7 mouse cellular contexts compared by ENCODE assay signal in genomic region chr1:43827763-43828194, GRCm38 (mm10). TPM values are rescaled to one million over a fixed set of nuclear protein-coding genes. Genes with fewer than 3 reads are reported as not detected.
DNase-seq lines count a peak whose midpoint lies in the region; ATAC-seq and TF ChIP-seq lines count a peak whose summit lies in the region.

Gene Uxs1 (minus strand): TSS chr1:43827800.

- H3K27ac ChIP-seq in embryonic facial prominence, embryonic 10.5 days (replicated peaks) = peak within 1 kb of the TSS; percentile 95
- H3K27ac ChIP-seq in intestine, postnatal 0 days (ENCODE audit: low read depth, low read length) = peak within 1 kb of the TSS; percentile 85
- peak within 1 kb of the TSS; percentile 96 for H3K27ac ChIP-seq in midbrain, embryonic 12.5 days (replicated peaks)
- peak within 1 kb of the TSS; percentile 38; the same call in 1 of the 2 replicates for H3K27ac ChIP-seq in small intestine, adult 2 months (ENCODE audit: insufficient read depth, low read depth, low read length)

- TF ChIP-seq CTCF in intestine, postnatal 0 days (IDR thresholded peaks at IDR 0.05; ENCODE audit: low read depth) = no peak
- TF ChIP-seq CTCF in small intestine, adult 2 months (IDR thresholded peaks at IDR 0.05; ENCODE audit: extremely low read depth, insufficient read length, insufficient replicate concordance, low read depth, low read length) = no peak

- peak within 1 kb of the TSS; percentile 91 for H3K4me2 ChIP-seq in intestine, postnatal 0 days (replicated peaks; ENCODE audit: low read depth)
- peak within 1 kb of the TSS; percentile 80 for H3K4me2 ChIP-seq in midbrain, embryonic 12.5 days (replicated peaks)

- H3K36me3 ChIP-seq in embryonic facial prominence, embryonic 10.5 days (replicated peaks) = peaks cover 10% of the 10 kb centered on the region
- no peaks in the 10 kb centered on the region for H3K36me3 ChIP-seq in intestine, postnatal 0 days (ENCODE audit: control insufficient read depth, insufficient read depth)
- no peaks in the 10 kb centered on the region for H3K36me3 ChIP-seq in midbrain, embryonic 12.5 days
- no peaks in the 10 kb centered on the region for H3K36me3 ChIP-seq in small intestine, adult 2 months (ENCODE audit: control insufficient read depth, insufficient read depth, low read length)

- intact Hi-C loops in left cerebral cortex, postnatal 4 days (cut with DNase I) = no loop called here

- peak; percentile 59 for TF ChIP-seq POLR2A in small intestine, adult 2 months (IDR thresholded peaks at IDR 0.05; ENCODE audit: low read depth, low read length)

- peak; percentile 98 for DNase-seq in adrenal gland, postnatal 10 days
- peak; percentile 99 for DNase-seq in embryonic facial prominence, embryonic 10.5 days (ENCODE audit: low spot score)
- peak; percentile 64 for DNase-seq in gonadal fat pad, adult 2 months (ENCODE audit: low read depth)
- DNase-seq in left cerebral cortex, postnatal 4 days = peak; percentile 99

- H3K27me3 ChIP-seq in embryonic facial prominence, embryonic 10.5 days (replicated peaks; ENCODE audit: low read depth, poor library complexity, severe bottlenecking) = no peaks in the 10 kb centered on the region
- H3K27me3 ChIP-seq in intestine, postnatal 0 days (replicated peaks; ENCODE audit: control insufficient read depth, insufficient read depth, low read length) = no peaks in the 10 kb centered on the region
- H3K27me3 ChIP-seq in midbrain, embryonic 12.5 days = no peaks in the 10 kb centered on the region
- no peaks in the 10 kb centered on the region for H3K27me3 ChIP-seq in small intestine, adult 2 months (ENCODE audit: control insufficient read depth, insufficient read depth, low read length)

- peaks cover 18% of the 10 kb centered on the region for H3K4me1 ChIP-seq in embryonic facial prominence, embryonic 10.5 days
- no peaks in the 10 kb centered on the region for H3K4me1 ChIP-seq in intestine, postnatal 0 days (replicated peaks; ENCODE audit: control insufficient read depth, insufficient read depth, low read length)
- peaks cover 15% of the 10 kb centered on the region for H3K4me1 ChIP-seq in midbrain, embryonic 12.5 days
- no peaks in the 10 kb centered on the region for H3K4me1 ChIP-seq in small intestine, adult 2 months (ENCODE audit: control insufficient read depth, insufficient read depth, insufficient read length, low read length)

- peak; percentile 98 for ATAC-seq in intestine, postnatal 0 days
- ATAC-seq in midbrain, embryonic 12.5 days (ENCODE audit: low FRiP score, low read depth) = peak; percentile 96

- H3K9ac ChIP-seq in intestine, postnatal 0 days (ENCODE audit: low read depth, low read length) = peak within 1 kb of the TSS; percentile 69
- peak within 1 kb of the TSS; percentile 90 for H3K9ac ChIP-seq in midbrain, embryonic 12.5 days (replicated peaks)

- no peaks in the 10 kb centered on the region for H3K9me3 ChIP-seq in embryonic facial prominence, embryonic 10.5 days
- no peaks in the 10 kb centered on the region for H3K9me3 ChIP-seq in intestine, postnatal 0 days (ENCODE audit: control insufficient read depth)
- no peaks in the 10 kb centered on the region for H3K9me3 ChIP-seq in midbrain, embryonic 12.5 days

- H3K4me3 ChIP-seq in embryonic facial prominence, embryonic 10.5 days = peak within 1 kb of the TSS; percentile 73
- peak within 1 kb of the TSS; percentile 86 for H3K4me3 ChIP-seq in intestine, postnatal 0 days (ENCODE audit: low read depth, low read length)
- H3K4me3 ChIP-seq in midbrain, embryonic 12.5 days = peak within 1 kb of the TSS; percentile 83
- peak within 1 kb of the TSS; percentile 78 for H3K4me3 ChIP-seq in small intestine, adult 2 months (ENCODE audit: low read depth, low read length)

- WGBS in embryonic facial prominence, embryonic 10.5 days = 1% methylated on average over 40 of the region's 41 CpGs
- WGBS in intestine, postnatal 0 days = under 1% methylated on average over 37 of the region's 41 CpGs
- 0% methylated on average over 34 of the region's 41 CpGs for WGBS in midbrain, embryonic 12.5 days
- 2% methylated on average over 41 of the region's 41 CpGs for WGBS in small intestine, adult 2 months

RNA-seq across cellular contexts. Expression of gene Uxs1, which starts in this region (rescaled TPM):
- total RNA-seq in adrenal gland, postnatal 10 days (2021) = 10 to 100 TPM; 27.6 to 28.2 TPM
- 20.1 and 20.6 TPM in 2 replicates for polyA plus RNA-seq in embryonic facial prominence, embryonic 10.5 days (2016; fragmentation: Nextera tagmentation; extraction: Ambion mirVana)
- polyA plus RNA-seq in gonadal fat pad, adult 2 months (2012; rRNA removed) = 26.5 and 28.2 TPM in 2 replicates
- polyA plus RNA-seq in intestine, postnatal 0 days (2015; fragmentation: Nextera tagmentation; extraction: Ambion mirVana) = 20.5 and 21.6 TPM in 2 replicates
- total RNA-seq in left cerebral cortex, postnatal 4 days (2021) = 10 to 100 TPM; 30.0 to 33.3 TPM
- polyA plus RNA-seq in midbrain, embryonic 12.5 days (2016; fragmentation: Nextera tagmentation; extraction: Ambion mirVana) = 17.5 and 18.7 TPM in 2 replicates
- polyA plus RNA-seq in small intestine, adult 2 months (2012; rRNA removed) = 2.5 and 4.1 TPM in 2 replicates

Comparison
In these comparisons a context has a peak if more than half of its experiments do, and no peak if none do; other contexts are left out.
1. Peak in every context shown above with its lines: DNase-seq, ATAC-seq, H3K4me3 ChIP-seq and H3K27ac ChIP-seq.
2. H3K27ac ChIP-seq: peak in every context shown above with its lines; median percentile 96 in midbrain, embryonic 12.5 days; 95 in embryonic facial prominence, embryonic 10.5 days; 85 in intestine, postnatal 0 days; 38 in small intestine, adult 2 months.